Mouse (Mus musculus): ENCODE measurements around the gene Gm20479.

Gene Gm20479

GRCm38 (mm10) chr7:27329326-27329947, 27.8 kb downstream of the Gm20479 start:
- H3K36me3 ChIP-seq (ENCODE audit: insufficient read depth, low read length) = peaks cover 34% of the 10 kb centered on the region
- H3K27me3 ChIP-seq (ENCODE audit: insufficient read depth, low read length) = no peaks in the 10 kb centered on the region
- peak overlapping the region; percentile 85 for H3K4me3 ChIP-seq (replicated peaks; ENCODE audit: low read length)
- H3K9me3 ChIP-seq (ENCODE audit: low read length) = no peaks in the 10 kb centered on the region
- peaks cover 79% of the 10 kb centered on the region for H3K4me1 ChIP-seq (replicated peaks; ENCODE audit: low read depth, low read length)
- TF ChIP-seq NANOG (IDR thresholded peaks at IDR 0.05; ENCODE audit: borderline replicate concordance, low read length) (no peak), CTCF (conservative IDR thresholded peaks at IDR 0.05; ENCODE audit: low read length) (peak; percentile 37), POU5F1 (IDR thresholded peaks at IDR 0.05; ENCODE audit: borderline replicate concordance, low read length) (no peak)

- no peak for TF ChIP-seq CTCF (conservative IDR thresholded peaks at IDR 0.05; ENCODE audit: low read length)
- no peak for TF ChIP-seq NANOG (IDR thresholded peaks at IDR 0.05; ENCODE audit: borderline replicate concordance, low read length)
- no peak for TF ChIP-seq POU5F1 (IDR thresholded peaks at IDR 0.05; ENCODE audit: borderline replicate concordance, low read length)
- H3K4me1 ChIP-seq (replicated peaks; ENCODE audit: low read depth, low read length) = peaks cover 79% of the 10 kb centered on the region
- peaks cover 42% of the 10 kb centered on the region for H3K36me3 ChIP-seq (ENCODE audit: insufficient read depth, low read length)
- peak overlapping the region; percentile 85 for H3K4me3 ChIP-seq (replicated peaks; ENCODE audit: low read length)
- no peaks in the 10 kb centered on the region for H3K27me3 ChIP-seq (ENCODE audit: insufficient read depth, low read length)
- H3K9me3 ChIP-seq (ENCODE audit: low read length) = no peaks in the 10 kb centered on the region
These were observed 28.6 kb downstream of the Gm20479 start for GRCm38 (mm10) chr7:27328648-27329047.

GRCm38 (mm10) chr7:27328161-27328560, 29.1 kb downstream of the Gm20479 start:
- Histone ChIP-seq H3K4me1 (replicated peaks; ENCODE audit: low read depth, low read length) (peaks cover 84% of the 10 kb centered on the region), H3K9me3 (ENCODE audit: low read length) (no peaks in the 10 kb centered on the region), H3K4me3 (replicated peaks; ENCODE audit: low read length) (peak overlapping the region; percentile 85), H3K36me3 (ENCODE audit: insufficient read depth, low read length) (peaks cover 46% of the 10 kb centered on the region), H3K27me3 (ENCODE audit: insufficient read depth, low read length) (no peaks in the 10 kb centered on the region)
- TF ChIP-seq POU5F1 (IDR thresholded peaks at IDR 0.05; ENCODE audit: borderline replicate concordance, low read length) (no peak), CTCF (conservative IDR thresholded peaks at IDR 0.05; ENCODE audit: low read length) (no peak), NANOG (IDR thresholded peaks at IDR 0.05; ENCODE audit: borderline replicate concordance, low read length) (no peak)

GRCm38 (mm10) chr7:27327500-27327899, 29.7 kb downstream of the Gm20479 start:
- Histone ChIP-seq H3K4me1 (replicated peaks; ENCODE audit: low read depth, low read length) (peaks cover 88% of the 10 kb centered on the region), H3K36me3 (ENCODE audit: insufficient read depth, low read length) (peaks cover 53% of the 10 kb centered on the region), H3K9me3 (ENCODE audit: low read length) (no peaks in the 10 kb centered on the region), H3K4me3 (replicated peaks; ENCODE audit: low read length) (peak overlapping the region; percentile 85), H3K27me3 (ENCODE audit: insufficient read depth, low read length) (no peaks in the 10 kb centered on the region)
- no peak for TF ChIP-seq POU5F1 (IDR thresholded peaks at IDR 0.05; ENCODE audit: borderline replicate concordance, low read length)
- no peak for TF ChIP-seq CTCF (conservative IDR thresholded peaks at IDR 0.05; ENCODE audit: low read length)
- TF ChIP-seq NANOG (IDR thresholded peaks at IDR 0.05; ENCODE audit: borderline replicate concordance, low read length) = no peak

- H3K9me3 ChIP-seq (ENCODE audit: low read length) = no peaks in the 10 kb centered on the region
- peaks cover 64% of the 10 kb centered on the region for H3K36me3 ChIP-seq (ENCODE audit: insufficient read depth, low read length)
- H3K27me3 ChIP-seq (ENCODE audit: insufficient read depth, low read length) = no peaks in the 10 kb centered on the region
- TF ChIP-seq CTCF (conservative IDR thresholded peaks at IDR 0.05; ENCODE audit: low read length) (no peak), POU5F1 (IDR thresholded peaks at IDR 0.05; ENCODE audit: borderline replicate concordance, low read length) (no peak), NANOG (IDR thresholded peaks at IDR 0.05; ENCODE audit: borderline replicate concordance, low read length) (no peak)
- peak overlapping the region; percentile 85 for H3K4me3 ChIP-seq (replicated peaks; ENCODE audit: low read length)
- H3K4me1 ChIP-seq (replicated peaks; ENCODE audit: low read depth, low read length) = peaks cover 90% of the 10 kb centered on the region
These were observed 30.9 kb downstream of the Gm20479 start for GRCm38 (mm10) chr7:27326101-27326880.

GRCm38 (mm10) chr7:27325697-27326096, 31.5 kb downstream of the Gm20479 start:
- Histone ChIP-seq H3K4me3 (replicated peaks; ENCODE audit: low read length) (peak overlapping the region; percentile 85), H3K4me1 (replicated peaks; ENCODE audit: low read depth, low read length) (peaks cover 94% of the 10 kb centered on the region), H3K9me3 (ENCODE audit: low read length) (no peaks in the 10 kb centered on the region), H3K36me3 (ENCODE audit: insufficient read depth, low read length) (peaks cover 70% of the 10 kb centered on the region), H3K27me3 (ENCODE audit: insufficient read depth, low read length) (no peaks in the 10 kb centered on the region)
- TF ChIP-seq CTCF (conservative IDR thresholded peaks at IDR 0.05; ENCODE audit: low read length) (no peak), NANOG (IDR thresholded peaks at IDR 0.05; ENCODE audit: borderline replicate concordance, low read length) (no peak), POU5F1 (IDR thresholded peaks at IDR 0.05; ENCODE audit: borderline replicate concordance, low read length) (no peak)

GRCm38 (mm10) chr7:27324928-27325327, 32.3 kb downstream of the Gm20479 start:
- Histone ChIP-seq H3K9me3 (ENCODE audit: low read length) (no peaks in the 10 kb centered on the region), H3K36me3 (ENCODE audit: insufficient read depth, low read length) (peaks cover 77% of the 10 kb centered on the region), H3K27me3 (ENCODE audit: insufficient read depth, low read length) (no peaks in the 10 kb centered on the region), H3K4me1 (replicated peaks; ENCODE audit: low read depth, low read length) (peaks cover 95% of the 10 kb centered on the region), H3K4me3 (replicated peaks; ENCODE audit: low read length) (peak overlapping the region; percentile 85)
- TF ChIP-seq CTCF (conservative IDR thresholded peaks at IDR 0.05; ENCODE audit: low read length) (no peak), POU5F1 (IDR thresholded peaks at IDR 0.05; ENCODE audit: borderline replicate concordance, low read length) (no peak), NANOG (IDR thresholded peaks at IDR 0.05; ENCODE audit: borderline replicate concordance, low read length) (no peak)

GRCm38 (mm10) chr7:27324161-27324560, 33.1 kb downstream of the Gm20479 start:
- Histone ChIP-seq H3K9me3 (ENCODE audit: low read length) (no peaks in the 10 kb centered on the region), H3K4me3 (replicated peaks; ENCODE audit: low read length) (no peak overlapping the region; the same call in 1 of the 2 replicates), H3K4me1 (replicated peaks; ENCODE audit: low read depth, low read length) (peaks cover 98% of the 10 kb centered on the region), H3K36me3 (ENCODE audit: insufficient read depth, low read length) (peaks cover 85% of the 10 kb centered on the region), H3K27me3 (ENCODE audit: insufficient read depth, low read length) (no peaks in the 10 kb centered on the region)
- TF ChIP-seq NANOG (IDR thresholded peaks at IDR 0.05; ENCODE audit: borderline replicate concordance, low read length) = no peak
- no peak for TF ChIP-seq CTCF (conservative IDR thresholded peaks at IDR 0.05; ENCODE audit: low read length)
- TF ChIP-seq POU5F1 (IDR thresholded peaks at IDR 0.05; ENCODE audit: borderline replicate concordance, low read length) = no peak
